Mouse (Mus musculus) testis, adult 2 months (tissue): ENCODE measurements around the gene Mbnl1. TPM values are rescaled to one million over a fixed set of nuclear protein-coding genes. Genes with fewer than 3 reads are reported as not detected.

Source experiments
- H3K27ac ChIP-seq: fragments of 200-500 bp; 2 replicates; pipeline ENCODE4 v1.5.1; 2012; ENCODE audit warnings: low read depth, low read length; ENCODE audit not compliant: control insufficient read depth, insufficient read depth
- H3K27me3 ChIP-seq: fragments of 200-500 bp; 2 replicates; pipeline ENCODE4 v1.6.1; 2012; ENCODE audit warnings: mild to moderate bottlenecking, low read length, moderate library complexity; ENCODE audit not compliant: control insufficient read depth, insufficient read depth
- H3K36me3 ChIP-seq: fragments of 200-500 bp; 2 replicates; pipeline ENCODE4 v1.6.1; 2012; ENCODE audit warnings: mild to moderate bottlenecking, low read length; ENCODE audit not compliant: control insufficient read depth, insufficient read depth
- H3K4me1 ChIP-seq: fragments of 200-500 bp; 2 replicates; pipeline ENCODE4 v1.6.1; 2012; ENCODE audit warnings: low read length; ENCODE audit not compliant: control insufficient read depth, insufficient read depth
- H3K4me3 ChIP-seq: fragments of 200-500 bp; 2 replicates; pipeline ENCODE4 v1.5.1; 2012; ENCODE audit warnings: low read depth, mild to moderate bottlenecking, low read length, moderate library complexity, mixed read lengths; ENCODE audit not compliant: control insufficient read depth
- CTCF ChIP-seq: fragments of 200-500 bp; IDR thresholded peaks from 2 replicates; pipeline ENCODE4 v1.5.1; 2012; ENCODE audit warnings: low read depth, mild to moderate bottlenecking, inconsistent platforms, low read length, moderate library complexity; ENCODE audit not compliant: control insufficient read depth, insufficient read depth, insufficient replicate concordance
- POLR2A ChIP-seq: fragments of 200-500 bp; IDR thresholded peaks from 2 replicates; pipeline ENCODE4 v1.6.1; 2012; ENCODE audit warnings: low read depth, mild to moderate bottlenecking, inconsistent platforms, low read length, moderate library complexity; ENCODE audit not compliant: control insufficient read depth
- polyA plus RNA-seq: library from polyadenylated mRNA; depleted of rRNA; stranded (reverse); fragments of >200 nt; gene quantifications from 2 replicates; pipeline ENCODE4 v1.2.3, GENCODE M21; 2012

Mbnl1 gene
- polyA plus RNA-seq, 1 experiment: 13.2 TPM

GRCm38 (mm10) chr3:60498151-60498550 is 25.5 kb downstream of the Mbnl1 start:
- Histone ChIP-seq H3K4me1 (peaks cover 6% of the 10 kb centered on the region), H3K4me3 (no peak overlapping the region), H3K27me3 (no peaks in the 10 kb centered on the region), H3K36me3 (no peaks in the 10 kb centered on the region), H3K27ac (no peak overlapping the region)
- TF ChIP-seq CTCF (no peak), POLR2A (no peak)

GRCm38 (mm10) chr3:60498646-60499045 is 26.0 kb downstream of the Mbnl1 start:
- no peak overlapping the region for H3K27ac ChIP-seq
- no peaks in the 10 kb centered on the region for H3K36me3 ChIP-seq
- H3K4me3 ChIP-seq: no peak overlapping the region
- TF ChIP-seq CTCF (no peak), POLR2A (no peak)
- no peaks in the 10 kb centered on the region for H3K27me3 ChIP-seq
- H3K4me1 ChIP-seq: peaks cover 6% of the 10 kb centered on the region

- Histone ChIP-seq H3K27me3 (no peaks in the 10 kb centered on the region), H3K4me1 (peaks cover 6% of the 10 kb centered on the region), H3K4me3 (no peak overlapping the region), H3K27ac (no peak overlapping the region), H3K36me3 (no peaks in the 10 kb centered on the region)
- TF ChIP-seq CTCF (no peak), POLR2A (no peak)
Observed at GRCm38 (mm10) chr3:60499157-60499578, 26.5 kb downstream of the Mbnl1 start.

DNA sequence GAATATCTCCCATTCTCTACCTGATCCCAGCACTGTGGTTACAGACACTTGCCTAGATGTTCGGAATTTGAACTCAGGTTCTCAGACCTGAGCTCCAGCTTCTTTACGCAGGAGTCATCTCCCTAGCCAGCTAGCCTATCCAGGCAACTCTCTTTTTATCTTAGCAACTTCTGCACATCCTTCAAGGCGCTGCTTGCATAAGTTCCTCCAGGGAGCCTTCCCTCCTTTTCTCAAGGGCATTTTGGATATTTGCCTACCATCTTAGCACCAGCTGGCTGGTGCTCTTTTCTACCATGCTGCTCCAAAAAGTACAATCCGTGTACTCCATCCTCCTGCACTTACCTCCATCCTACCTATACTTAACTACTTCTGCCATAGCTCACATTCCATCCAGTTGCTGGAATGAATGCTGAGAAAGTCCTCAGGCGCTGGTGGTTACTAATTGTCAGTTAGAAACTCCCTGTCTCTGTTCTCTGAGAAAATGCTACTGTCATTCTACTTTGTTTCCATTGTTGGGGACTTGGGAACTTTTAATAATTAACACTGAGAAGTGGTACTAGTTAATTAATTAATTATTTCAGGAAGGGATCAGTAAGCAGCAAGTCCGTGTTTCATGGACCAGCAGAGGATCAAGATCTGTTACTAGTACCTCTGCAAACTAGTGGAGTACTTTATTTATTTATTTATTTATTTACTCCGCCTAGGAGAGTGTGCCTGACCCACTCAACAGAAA is 27.3 kb downstream of the Mbnl1 start:
- H3K27me3 ChIP-seq: no peaks in the 10 kb centered on the region
- H3K4me3 ChIP-seq: no peak overlapping the region
- no peak for TF ChIP-seq CTCF
- no peaks in the 10 kb centered on the region for H3K36me3 ChIP-seq
- peaks cover 6% of the 10 kb centered on the region for H3K4me1 ChIP-seq
- no peak overlapping the region for H3K27ac ChIP-seq

GRCm38 (mm10) chr3:60500571-60501527 is 28.2 kb downstream of the Mbnl1 start:
- no peaks in the 10 kb centered on the region for H3K27me3 ChIP-seq
- H3K27ac ChIP-seq: peak overlapping the region; percentile 85
- H3K4me1 ChIP-seq: peaks cover 6% of the 10 kb centered on the region
- TF ChIP-seq POLR2A: no peak; the same call in 1 of the 2 replicates
- no peak for TF ChIP-seq CTCF
- peak overlapping the region; percentile 93 for H3K4me3 ChIP-seq
- no peaks in the 10 kb centered on the region for H3K36me3 ChIP-seq

GRCm38 (mm10) chr3:60501561-60502151 is 29.0 kb downstream of the Mbnl1 start:
- Histone ChIP-seq H3K36me3 (no peaks in the 10 kb centered on the region), H3K27ac (peak overlapping the region; percentile 73), H3K4me3 (peak overlapping the region; percentile 93), H3K27me3 (no peaks in the 10 kb centered on the region), H3K4me1 (peaks cover 6% of the 10 kb centered on the region)
- no peak; the same call in 1 of the 2 replicates for TF ChIP-seq POLR2A
- no peak for TF ChIP-seq CTCF
